Mouse (Mus musculus): ENCODE data around the gene 4933403O08Rik.

Gene 4933403O08Rik

DNA sequence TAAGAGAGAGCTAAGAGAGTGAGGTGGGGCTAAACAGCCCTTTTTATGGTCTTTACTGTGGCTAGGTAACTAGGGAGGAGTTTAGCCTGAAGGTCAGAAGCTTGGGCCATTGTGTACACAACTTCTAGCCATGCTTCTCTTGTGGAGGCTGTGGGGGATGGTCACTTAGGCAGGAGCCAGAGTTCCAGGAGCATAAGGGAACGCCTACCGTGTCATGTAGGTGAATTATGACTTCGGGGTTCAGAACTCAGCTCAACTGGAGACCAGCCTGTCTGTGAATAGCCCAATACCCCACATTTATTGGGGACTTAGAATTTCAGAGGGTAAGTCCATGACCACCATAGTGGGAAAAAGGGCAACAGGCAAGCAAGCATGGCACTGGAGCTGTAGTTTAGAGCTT lies at the start of gene 4933403O08Rik:
Gene 4933403O08Rik, plus strand, starts transcription at position 301 of the 400 bp plus-strand sequence.
- DNase-seq (ENCODE audit: low spot score in 2 of 2), result no peak

DNA sequence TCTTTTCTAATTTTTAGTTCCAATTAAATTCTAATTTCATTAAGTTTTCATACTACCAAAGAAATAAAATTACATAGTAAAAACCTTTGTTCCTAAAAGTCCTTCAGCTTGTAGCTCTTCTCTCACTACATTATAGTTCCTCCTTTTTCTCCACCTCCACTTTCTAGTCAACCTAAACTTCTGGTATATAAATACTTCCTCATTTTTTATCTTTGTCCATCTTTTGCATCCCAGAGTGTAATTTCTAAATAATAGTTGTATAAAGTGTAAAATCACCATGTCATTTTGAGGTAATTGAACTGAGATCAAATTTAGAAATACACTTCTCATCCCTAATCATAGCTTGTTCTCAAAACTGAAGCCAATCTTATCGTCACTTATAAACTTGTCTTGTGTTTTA lies 4.1 kb downstream of the 4933403O08Rik start:
- DNase-seq (ENCODE audit: low spot score in 2 of 2), result no peak

DNA sequence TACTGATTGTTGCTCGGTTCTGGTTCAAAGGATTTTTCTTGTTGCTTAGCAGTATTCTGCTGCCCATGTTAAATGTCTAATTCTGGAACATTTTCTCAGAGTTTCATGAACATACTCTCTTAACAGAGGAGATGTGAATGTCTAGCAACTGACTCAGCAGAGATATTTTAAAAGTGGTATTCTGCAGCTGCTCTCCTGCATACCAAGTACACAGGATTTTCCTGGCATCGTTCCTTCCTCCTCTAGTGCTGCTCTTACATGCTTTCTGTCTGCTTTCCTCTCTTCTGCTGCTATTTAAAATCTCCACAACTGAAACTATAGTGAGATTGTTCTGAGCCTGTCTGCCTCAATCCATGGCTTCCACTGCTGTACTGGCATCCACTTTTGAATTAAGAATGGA lies 16.7 kb downstream of the 4933403O08Rik start:
- DNase-seq (ENCODE audit: low spot score in 2 of 2), result no peak

DNA sequence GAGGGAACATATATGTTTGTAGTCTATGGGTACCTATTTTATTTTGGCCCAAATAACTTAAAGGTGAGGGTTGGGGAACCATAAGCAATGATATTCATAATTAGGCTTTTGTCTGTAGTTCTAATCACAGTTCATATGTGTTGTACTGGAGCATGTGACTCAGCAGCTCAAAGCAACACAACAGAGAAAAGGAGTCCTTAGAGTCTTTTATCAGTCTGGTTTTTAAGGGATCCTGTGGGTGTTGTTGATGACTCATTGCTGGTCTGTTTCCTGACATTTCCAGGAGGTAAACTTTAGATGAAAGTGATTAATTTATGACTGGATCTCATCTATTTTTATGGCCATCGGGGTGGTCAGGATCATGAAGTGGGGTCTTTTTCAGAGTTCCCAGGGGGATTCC lies 34.7 kb downstream of the 4933403O08Rik start:
- DNase-seq (ENCODE audit: low spot score in 2 of 2), result no peak
